Mouse (Mus musculus) liver, embryonic 14.5 days (tissue): ENCODE measurements around the gene H1foo.

Source experiments
- CTCF ChIP-seq: IDR thresholded peaks from 2 replicates; pipeline ENCODE4 v1.5.1; 2016; ENCODE audit warnings: antibody characterized with exemption, low read depth, control low read depth
- EP300 ChIP-seq: IDR thresholded peaks from 2 replicates; pipeline ENCODE4 v1.6.1; 2016; ENCODE audit warnings: antibody characterized with exemption, low read depth

- TF ChIP-seq CTCF = no peak
- TF ChIP-seq EP300 = no peak
Measured at GRCm38 (mm10) chr6:115971273-115972060, 26.7 kb downstream of the H1foo start.
